Mouse (Mus musculus) brain, embryonic 14.5 days (tissue): Measurements from ENCODE around the gene Zfp146.

Source experiments
- CTCF ChIP-seq: fragments of 200-500 bp; IDR thresholded peaks from 2 replicates; pipeline ENCODE4 v1.5.1; 2012; ENCODE audit warnings: inconsistent platforms, mild to moderate bottlenecking, moderate library complexity, borderline replicate concordance; ENCODE audit not compliant: insufficient read depth, insufficient read length; ENCODE audit errors: extremely low read depth
- POLR2A ChIP-seq: fragments of 200-500 bp; IDR thresholded peaks from 2 replicates; pipeline ENCODE4 v1.6.1; 2012; ENCODE audit warnings: mild to moderate bottlenecking, inconsistent platforms, borderline replicate concordance; ENCODE audit not compliant: poor library complexity, insufficient read depth, insufficient read length, severe bottlenecking; ENCODE audit errors: extremely low read depth

DNA sequence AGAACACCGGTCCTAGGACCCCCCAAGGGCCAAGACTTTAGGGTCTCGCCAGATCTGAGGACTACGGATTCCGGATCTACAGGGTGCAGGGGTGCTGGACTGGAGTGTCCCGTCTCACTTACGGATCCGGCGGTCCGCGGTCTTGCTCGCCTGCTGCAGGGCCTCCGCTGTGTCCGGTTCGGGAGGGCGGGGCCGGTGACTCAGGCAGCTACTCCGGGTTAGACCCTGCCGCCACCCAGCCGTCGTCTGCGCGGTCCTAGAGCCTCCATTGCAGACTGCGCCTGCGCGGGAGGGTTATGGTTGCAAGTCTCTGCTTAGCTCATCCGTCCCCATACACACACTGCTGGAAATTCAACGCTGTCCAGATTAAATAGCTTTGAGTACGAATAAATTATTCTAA, 25.3 kb upstream of the Zfp146 start:
- no peak for TF ChIP-seq CTCF
- TF ChIP-seq POLR2A = peak; percentile 53; the same call in 1 of the 2 replicates
